In the genomic region with DNA sequence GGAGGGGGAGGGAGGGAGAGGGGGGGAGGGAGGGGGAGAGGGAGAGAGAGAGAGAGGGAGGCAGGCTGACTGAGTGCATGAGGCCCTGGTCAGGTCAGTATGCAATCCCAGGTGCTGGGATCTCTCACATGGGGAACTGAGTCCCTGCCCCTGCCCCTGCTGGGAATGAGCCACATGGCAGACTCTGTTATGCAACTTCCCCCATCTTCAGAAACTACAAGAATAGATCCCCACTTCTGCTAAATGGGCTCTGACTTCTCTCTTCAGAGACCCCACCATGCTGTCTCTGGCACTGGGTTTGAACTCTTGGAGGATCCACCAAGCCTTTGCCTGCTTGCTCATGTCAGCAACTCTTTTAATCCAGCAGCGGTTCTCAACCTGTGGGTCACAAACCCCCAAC, we compare ENCODE assay signal across 18 mouse cellular contexts. TPM values are rescaled to one million over a fixed set of nuclear protein-coding genes. Genes with fewer than 3 reads are reported as not detected.
DNase-seq lines count a peak whose midpoint lies in the region; ATAC-seq and TF ChIP-seq lines count a peak whose summit lies in the region.
"Had no signal": no experiment of that assay in that cellular context is flagged by ENCODE, and none has a peak within 500 bp of the region (broad histone marks: within the 10 kb centered on the region; RNA-seq: fewer than 3 reads in every experiment).

No protein-coding gene starts in this region.

- DNase-seq in lung, postnatal 0 days (ENCODE audit: low spot score) = peak; percentile 40
- no peak for DNase-seq in lung, postnatal 14 days
- no peak for DNase-seq in adrenal gland, adult 18-20 months (ENCODE audit: low spot score in 2 of 2)
- no peak for DNase-seq in ovary, adult 18-20 months (ENCODE audit: low spot score)
- DNase-seq: cerebellum, adult 2 months; kidney, adult 8-10 months had no signal

- WGBS in lung, postnatal 0 days = 50% methylated on average over 1 of the region's 1 CpGs
- 36% methylated on average over 1 of the region's 1 CpGs for WGBS in liver, embryonic 16.5 days (ENCODE audit: insufficient replicate concordance)

- H3K4me1 ChIP-seq in lung, postnatal 0 days (ENCODE audit: insufficient read depth, low read depth, low read length) = peaks cover 9% of the 10 kb centered on the region; the same call in 1 of the 2 replicates
- peaks cover 54% of the 10 kb centered on the region for H3K4me1 ChIP-seq in liver, embryonic 16.5 days (ENCODE audit: control insufficient read depth, low read depth, low read length)

- TF ChIP-seq EP300 in lung, postnatal 0 days (IDR thresholded peaks at IDR 0.05) = no peak

- H3K9ac ChIP-seq in lung, postnatal 0 days (replicated peaks; ENCODE audit: low read depth) = no peak overlapping the region
- no peak overlapping the region for H3K9ac ChIP-seq in liver, embryonic 16.5 days (ENCODE audit: low read depth, low read length)
- H3K9ac ChIP-seq: embryonic facial prominence, embryonic 12.5 days; lung, embryonic 15.5 days had no signal

- H3K27me3 ChIP-seq in lung, postnatal 0 days (replicated peaks; ENCODE audit: insufficient read depth, low read length) = no peaks in the 10 kb centered on the region
- no peaks in the 10 kb centered on the region for H3K27me3 ChIP-seq in liver, embryonic 16.5 days (ENCODE audit: control insufficient read depth, insufficient read depth, low read depth, low read length)
- H3K27me3 ChIP-seq: embryonic facial prominence, embryonic 12.5 days; heart, embryonic 12.5 days; lung, embryonic 15.5 days had no signal

- no peaks in the 10 kb centered on the region for H3K36me3 ChIP-seq in lung, postnatal 0 days (ENCODE audit: insufficient read depth, low read length)
- no peaks in the 10 kb centered on the region for H3K36me3 ChIP-seq in liver, embryonic 16.5 days (ENCODE audit: control insufficient read depth, insufficient read depth)
- H3K36me3 ChIP-seq: embryonic facial prominence, embryonic 12.5 days; heart, embryonic 12.5 days had no signal

- TF ChIP-seq CTCF in lung, postnatal 0 days (IDR thresholded peaks at IDR 0.05) = no peak

- no peak overlapping the region for H3K4me2 ChIP-seq in lung, postnatal 0 days (replicated peaks; ENCODE audit: low read depth, low read length)
- no peak overlapping the region for H3K4me2 ChIP-seq in liver, embryonic 16.5 days (ENCODE audit: low read depth, low read length)
- H3K4me2 ChIP-seq: heart, embryonic 12.5 days; lung, embryonic 15.5 days had no signal

- H3K27ac ChIP-seq in lung, postnatal 0 days (ENCODE audit: low read length) = no peak overlapping the region
- H3K27ac ChIP-seq in liver, embryonic 16.5 days (ENCODE audit: low read length) = peak overlapping the region; percentile 46; the same call in 1 of the 2 replicates

- no peaks in the 10 kb centered on the region for H3K9me3 ChIP-seq in lung, postnatal 0 days (ENCODE audit: low read length)
- no peaks in the 10 kb centered on the region for H3K9me3 ChIP-seq in liver, embryonic 16.5 days (replicated peaks; ENCODE audit: control insufficient read depth, low read length)
- H3K9me3 ChIP-seq: embryonic facial prominence, embryonic 12.5 days; forebrain, embryonic 10.5 days; heart, embryonic 12.5 days; hindbrain, embryonic 10.5 days; lung, embryonic 15.5 days had no signal

- no peak overlapping the region for H3K4me3 ChIP-seq in lung, postnatal 0 days (ENCODE audit: low read depth, low read length)
- no peak overlapping the region for H3K4me3 ChIP-seq in liver, embryonic 16.5 days (ENCODE audit: low read depth, low read length)
- H3K4me3 ChIP-seq: embryonic facial prominence, embryonic 12.5 days; forebrain, embryonic 10.5 days; heart, embryonic 12.5 days; hindbrain, embryonic 10.5 days; lung, embryonic 15.5 days had no signal

- ATAC-seq in lung, postnatal 0 days = no peak
- ATAC-seq in common myeloid progenitor, adult 5-6 weeks (replicated peaks; ENCODE audit: low read depth, poor library complexity, severe bottlenecking) = peak; percentile 43
- ATAC-seq in liver, embryonic 16.5 days (ENCODE audit: low read depth) = no peak
- peak; percentile 47 for ATAC-seq in neutrophil, adult 5-6 weeks (ENCODE audit: extremely low read depth, insufficient number of reproducible peaks, low FRiP score, poor library complexity, severe bottlenecking)

RNA-seq across cellular contexts. Expression of a gene that starts 11.7 kb away (rescaled TPM):
- polyA plus RNA-seq in lung, postnatal 0 days (2015; fragmentation: Nextera tagmentation; extraction: Ambion mirVana) = 22.7 and 28.1 TPM in 2 replicates
- total RNA-seq in common myeloid progenitor, adult 5-6 weeks (2017) = 4.9 and 5.4 TPM in 2 replicates
- 20.6 and 24.1 TPM in 2 replicates for polyA plus RNA-seq in liver, embryonic 16.5 days (2015; fragmentation: Nextera tagmentation; extraction: Ambion mirVana)
- 44.6 and 45.5 TPM in 2 replicates for total RNA-seq in neutrophil, adult 5-6 weeks (2017)
- 10 to 100 TPM; 11.0 to 23.9 TPM for total RNA-seq in adrenal gland, adult 18-20 months (2021)

RNA-seq across cellular contexts. Expression of a gene that starts 13.4 kb away (rescaled TPM):
- not detected in 2 replicates for polyA plus RNA-seq in lung, postnatal 0 days (2015; fragmentation: Nextera tagmentation; extraction: Ambion mirVana)
- total RNA-seq in common myeloid progenitor, adult 5-6 weeks (2017) = not detected in 2 replicates
- polyA plus RNA-seq in liver, embryonic 16.5 days (2015; fragmentation: Nextera tagmentation; extraction: Ambion mirVana) = 0.42 TPM in 1 of 2 replicates, not detected in the other
- not detected in 2 replicates for total RNA-seq in neutrophil, adult 5-6 weeks (2017)
- total RNA-seq in adrenal gland, adult 18-20 months (2021) = not detected
- total RNA-seq: adrenal gland, postnatal 4 days; layer of hippocampus, postnatal 10 days; left cerebral cortex, postnatal 36 days had no signal
- polyA plus RNA-seq: cerebellum, adult 2 months; forebrain, embryonic 10.5 days; heart, embryonic 12.5 days; hindbrain, embryonic 10.5 days; lung, embryonic 15.5 days; testis, adult 2 months had no signal

RNA-seq across cellular contexts. Expression of a gene that starts 14.6 kb away (rescaled TPM):
- polyA plus RNA-seq in lung, postnatal 0 days (2015; fragmentation: Nextera tagmentation; extraction: Ambion mirVana) = 60.5 and 61.6 TPM in 2 replicates
- total RNA-seq in common myeloid progenitor, adult 5-6 weeks (2017) = 10.9 and 17.8 TPM in 2 replicates
- polyA plus RNA-seq in liver, embryonic 16.5 days (2015; fragmentation: Nextera tagmentation; extraction: Ambion mirVana) = 42.2 and 48.1 TPM in 2 replicates
- 14.4 and 17.2 TPM in 2 replicates for total RNA-seq in neutrophil, adult 5-6 weeks (2017)
- total RNA-seq in adrenal gland, adult 18-20 months (2021) = 100 to 1,000 TPM in 1 of 2 experiments, 10 to 100 TPM in 1; 75.7 to 130 TPM

RNA-seq across cellular contexts. Expression of a gene that starts 39.3 kb away (rescaled TPM):
- polyA plus RNA-seq in lung, postnatal 0 days (2015; fragmentation: Nextera tagmentation; extraction: Ambion mirVana) = 2.2 and 3.3 TPM in 2 replicates
- total RNA-seq in common myeloid progenitor, adult 5-6 weeks (2017) = 0.53 and 1.6 TPM in 2 replicates
- polyA plus RNA-seq in liver, embryonic 16.5 days (2015; fragmentation: Nextera tagmentation; extraction: Ambion mirVana) = 1.2 and 1.6 TPM in 2 replicates
- total RNA-seq in neutrophil, adult 5-6 weeks (2017) = 40.3 and 41.1 TPM in 2 replicates
- total RNA-seq in adrenal gland, adult 18-20 months (2021) = under 1 TPM; 0.53 to 0.93 TPM

RNA-seq across cellular contexts. Expression of a gene that starts 40.4 kb away (rescaled TPM):
- polyA plus RNA-seq in lung, postnatal 0 days (2015; fragmentation: Nextera tagmentation; extraction: Ambion mirVana) = 3.6 and 4.1 TPM in 2 replicates
- total RNA-seq in common myeloid progenitor, adult 5-6 weeks (2017) = 15.8 and 25.8 TPM in 2 replicates
- polyA plus RNA-seq in liver, embryonic 16.5 days (2015; fragmentation: Nextera tagmentation; extraction: Ambion mirVana) = 1.1 and 1.3 TPM in 2 replicates
- total RNA-seq in neutrophil, adult 5-6 weeks (2017) = 20.8 and 21.1 TPM in 2 replicates
- total RNA-seq in adrenal gland, adult 18-20 months (2021) = 10 to 100 TPM in 1 of 2 experiments, 1 to 10 TPM in 1; 4.5 to 11.6 TPM

Comparison
In these comparisons a context has a peak if more than half of its experiments do, and no peak if none do; other contexts are left out.
1. ATAC-seq: peak in common myeloid progenitor, adult 5-6 weeks (single experiment) and neutrophil, adult 5-6 weeks (single experiment); none in lung, postnatal 0 days (single experiment) and liver, embryonic 16.5 days (single experiment).